Mouse (Mus musculus) left cerebral cortex, adult 9 months (tissue): ENCODE data around the gene Neil3.

ENCODE experiments used
- DNase-seq, 2 experiments: peaks; one replicate each; pipeline ENCODE4 v3.0.0; 2022; ENCODE audit warnings: low spot score in 2 of 2

Neil3 gene

GRCm38 (mm10) chr8:53638495-53639171 lies at the start of gene Neil3:
Neil3 (minus strand) TSS chr8:53639065.
- peak in 1 of 2 experiments; percentile 5 for DNase-seq

GRCm38 (mm10) chr8:53680846-53681245 lies 42.0 kb upstream of the Neil3 start:
- peak; percentile 14 to 54 for DNase-seq

GRCm38 (mm10) chr8:53663946-53664345 lies 25.1 kb upstream of the Neil3 start:
- DNase-seq: peak in 1 of 2 experiments; percentile 66

- no peak for DNase-seq
Measured at GRCm38 (mm10) chr8:53661436-53661835, 22.6 kb upstream of the Neil3 start.

- no peak for DNase-seq
Measured at GRCm38 (mm10) chr8:53630618-53631017, 8.2 kb downstream of the Neil3 start.

GRCm38 (mm10) chr8:53628864-53629415 lies 9.9 kb downstream of the Neil3 start:
- no peak for DNase-seq

GRCm38 (mm10) chr8:53623425-53623824 lies 15.4 kb downstream of the Neil3 start:
- no peak for DNase-seq

GRCm38 (mm10) chr8:53619196-53619595 lies 19.7 kb downstream of the Neil3 start:
- DNase-seq: no peak

GRCm38 (mm10) chr8:53614288-53614646 lies 24.6 kb downstream of the Neil3 start:
- DNase-seq: no peak

- no peak for DNase-seq
Measured at GRCm38 (mm10) chr8:53613577-53614287, 25.1 kb downstream of the Neil3 start.

GRCm38 (mm10) chr8:53612297-53612696 lies 26.6 kb downstream of the Neil3 start:
- DNase-seq: no peak

GRCm38 (mm10) chr8:53607040-53607439 lies 31.8 kb downstream of the Neil3 start:
- peak in 1 of 2 experiments; percentile 14 for DNase-seq

- DNase-seq: no peak
Measured at GRCm38 (mm10) chr8:53604906-53605305, 34.0 kb downstream of the Neil3 start.

- no peak for DNase-seq
Measured at GRCm38 (mm10) chr8:53603672-53604071, 35.2 kb downstream of the Neil3 start.

- DNase-seq: no peak
Measured at GRCm38 (mm10) chr8:53600826-53601225, 38.0 kb downstream of the Neil3 start.

GRCm38 (mm10) chr8:53600025-53600811 lies 38.6 kb downstream of the Neil3 start:
- DNase-seq: no peak

GRCm38 (mm10) chr8:53598101-53598500 lies 40.8 kb downstream of the Neil3 start:
- peak in 1 of 2 experiments; percentile 2 for DNase-seq

GRCm38 (mm10) chr8:53591777-53592176 lies 47.1 kb downstream of the Neil3 start:
- DNase-seq: no peak

GRCm38 (mm10) chr8:53573600-53573999 lies 65.3 kb downstream of the Neil3 start:
- DNase-seq: no peak

- DNase-seq: no peak
Measured at GRCm38 (mm10) chr8:53566223-53566622, 72.6 kb downstream of the Neil3 start.

GRCm38 (mm10) chr8:53562441-53563040 lies 76.3 kb downstream of the Neil3 start:
- no peak for DNase-seq

- DNase-seq: no peak
Measured at GRCm38 (mm10) chr8:53539585-53539984, 99.3 kb downstream of the Neil3 start.
